Mouse (Mus musculus): ENCODE measurements at regions not wholly inside any gene's neighbourhood (a gene's known extent, or its start where the extent isn't known, plus 50 kb on each side); places are given as distances from the start of the nearest gene placed in this dataset.

DNA sequence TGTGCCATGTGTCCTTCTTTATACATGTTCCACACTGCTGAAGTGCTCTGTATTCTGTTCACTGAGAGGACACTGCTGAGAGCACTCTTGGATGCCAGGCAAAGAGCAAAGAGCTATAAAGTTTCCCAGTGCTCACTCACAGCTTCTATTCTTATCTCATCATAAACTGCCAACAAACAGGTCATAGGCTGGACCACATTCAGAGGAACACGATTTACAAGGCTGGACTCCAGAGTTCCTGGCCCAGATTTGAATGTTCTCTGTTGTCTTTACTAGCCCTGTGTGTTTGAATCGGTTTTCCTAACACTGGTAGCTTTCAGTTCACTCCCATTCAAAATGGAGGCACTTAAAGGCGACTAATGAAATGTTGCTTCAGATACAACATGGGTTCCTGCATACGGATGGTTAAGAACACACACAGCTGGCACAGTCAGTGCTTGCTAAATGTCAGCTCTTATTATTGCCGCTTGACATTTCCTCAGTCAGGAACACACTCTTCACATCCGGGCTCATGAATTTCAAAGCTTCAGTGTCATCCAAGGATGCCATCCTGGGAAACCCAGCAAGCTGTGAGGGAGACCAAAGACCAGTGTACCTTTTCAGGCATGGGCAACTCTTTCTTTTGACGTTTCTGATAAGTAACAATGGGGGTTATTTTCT lies 1203.8 kb downstream of the Gsdmc2 start:
- POLR2A ChIA-PET, result interaction anchor here (0.6 kb wide), 1 partner anchor 1091 kb away, joined by 4 read pairs; no protein-coding TSS in a partner anchor
- no peaks in the 10 kb centered on the region for H3K27me3 ChIP-seq
- DNase-seq (ENCODE audit: low read depth, low spot score) (no peak), ATAC-seq (no peak)
- TF ChIP-seq CTCF (IDR thresholded peaks at IDR 0.05), result no peak
- in situ Hi-C loops (cut with MboI; ENCODE audit: low pct_unique_long_range_greater_than_20kb), result no loop called here
- CTCF ChIA-PET, result interaction anchor here (1.6 kb wide), 1 partner anchor 10 kb away, joined by 4 read pairs; no protein-coding TSS in a partner anchor

DNA sequence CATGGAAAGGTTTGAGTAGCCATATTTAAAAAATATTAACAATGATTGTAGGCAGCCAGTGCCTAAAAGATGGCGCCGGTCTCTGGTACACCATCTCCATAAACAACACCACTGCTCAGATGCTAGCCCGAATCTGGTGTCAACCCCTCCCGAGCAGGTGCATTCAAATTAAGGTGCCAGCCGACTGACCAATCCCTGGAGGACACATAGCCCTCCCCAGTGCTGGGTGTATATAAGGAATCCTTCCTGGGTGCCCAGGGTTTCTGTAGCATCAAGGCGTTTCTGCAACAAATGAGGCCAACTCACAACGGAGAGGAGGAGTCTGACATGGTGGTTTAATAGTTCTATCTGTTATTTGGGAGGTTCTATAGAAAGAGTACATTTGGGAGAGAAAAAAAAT lies 1219.6 kb downstream of the Gsdmc2 start:
- POLR2A ChIA-PET, result no interaction called here
- no peak for TF ChIP-seq CTCF (IDR thresholded peaks at IDR 0.05)
- CTCF ChIA-PET, result no interaction called here
- no peaks in the 10 kb centered on the region for H3K27me3 ChIP-seq
- in situ Hi-C loops (cut with MboI; ENCODE audit: low pct_unique_long_range_greater_than_20kb), result no loop called here
- ATAC-seq, result no peak
- no peak for DNase-seq (ENCODE audit: low read depth, low spot score)

GRCm38 (mm10) chr15:62616042-62616441 lies 1228.9 kb downstream of the Gsdmc2 start:
- no peak for TF ChIP-seq CTCF (IDR thresholded peaks at IDR 0.05)
- no peaks in the 10 kb centered on the region for H3K27me3 ChIP-seq
- POLR2A ChIA-PET, result no interaction called here
- CTCF ChIA-PET, result interaction anchor here (1.1 to 1.2 kb wide), 2 partner anchors 26 to 91 kb away, joined by 3 to 4 read pairs; no protein-coding TSS in a partner anchor
- no peak for DNase-seq (ENCODE audit: low read depth, low spot score)
- in situ Hi-C loops (cut with MboI; ENCODE audit: low pct_unique_long_range_greater_than_20kb), result no loop called here
- no peak for ATAC-seq

- H3K27me3 ChIP-seq, result no peaks in the 10 kb centered on the region
- in situ Hi-C loops (cut with MboI; ENCODE audit: low pct_unique_long_range_greater_than_20kb), result no loop called here
- no peak for TF ChIP-seq CTCF (IDR thresholded peaks at IDR 0.05)
- no peak for ATAC-seq
- POLR2A ChIA-PET, result no interaction called here
- DNase-seq (ENCODE audit: low read depth, low spot score), result no peak
- CTCF ChIA-PET, result interaction anchor here (1.7 kb wide), 1 partner anchor 9 kb away, joined by 6 read pairs; no protein-coding TSS in a partner anchor
These were observed 1248.2 kb downstream of the Gsdmc2 start for GRCm38 (mm10) chr15:62596735-62597134.

- ChIA-PET CTCF (interaction anchor here (1.6 to 2.0 kb wide), 3 partner anchors 8 to 27 kb away, joined by 4 to 6 read pairs (median 6); no protein-coding TSS in a partner anchor), POLR2A (interaction anchor here (0.6 kb wide), 1 partner anchor 798 kb away, joined by 3 read pairs; no protein-coding TSS in a partner anchor)
- no peaks in the 10 kb centered on the region for H3K27me3 ChIP-seq
- ATAC-seq (no peak), DNase-seq (ENCODE audit: low read depth, low spot score) (no peak)
- in situ Hi-C loops (cut with MboI; ENCODE audit: low pct_unique_long_range_greater_than_20kb), result no loop called here
- no peak for TF ChIP-seq CTCF (IDR thresholded peaks at IDR 0.05)
These were observed 1256.4 kb downstream of the Gsdmc2 start for GRCm38 (mm10) chr15:62588580-62588979.

DNA sequence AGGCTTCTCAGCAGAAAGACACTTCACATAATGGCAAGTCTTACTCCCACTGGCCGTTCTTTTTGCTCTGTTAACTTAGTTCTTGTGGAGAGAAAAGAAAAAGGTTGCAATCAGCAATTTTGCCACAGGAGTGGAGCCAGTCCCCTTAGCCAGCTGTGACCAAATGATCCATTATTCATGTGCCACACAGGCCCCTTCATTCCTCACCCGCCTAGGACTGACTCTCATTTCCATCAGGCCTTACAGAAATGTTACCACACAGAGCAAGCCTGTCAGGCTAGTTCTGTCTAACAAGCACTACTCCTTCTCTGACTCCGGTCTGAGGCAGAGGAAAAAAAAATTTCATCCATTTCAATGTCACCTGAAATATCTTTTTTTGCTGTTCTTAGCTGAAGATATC lies 1266.2 kb downstream of the Gsdmc2 start:
- POLR2A ChIA-PET, result interaction anchor here (1.6 kb wide), 1 partner anchor 78 kb away, joined by 5 read pairs; no protein-coding TSS in a partner anchor
- CTCF ChIA-PET, result no interaction called here
- no peak for DNase-seq (ENCODE audit: low read depth, low spot score)
- no peaks in the 10 kb centered on the region for H3K27me3 ChIP-seq
- no peak for TF ChIP-seq CTCF (IDR thresholded peaks at IDR 0.05)
- ATAC-seq, result no peak
- in situ Hi-C loops (cut with MboI; ENCODE audit: low pct_unique_long_range_greater_than_20kb), result no loop called here

GRCm38 (mm10) chr15:62575791-62576190 lies 1269.2 kb downstream of the Gsdmc2 start:
- ATAC-seq, result no peak
- TF ChIP-seq CTCF (IDR thresholded peaks at IDR 0.05), result no peak
- in situ Hi-C loops (cut with MboI; ENCODE audit: low pct_unique_long_range_greater_than_20kb), result no loop called here
- CTCF ChIA-PET, result interaction anchor here (1.6 kb wide), 1 partner anchor 10 kb away, joined by 3 read pairs; no protein-coding TSS in a partner anchor
- POLR2A ChIA-PET, result no interaction called here
- H3K27me3 ChIP-seq, result no peaks in the 10 kb centered on the region
- no peak for DNase-seq (ENCODE audit: low read depth, low spot score)

DNA sequence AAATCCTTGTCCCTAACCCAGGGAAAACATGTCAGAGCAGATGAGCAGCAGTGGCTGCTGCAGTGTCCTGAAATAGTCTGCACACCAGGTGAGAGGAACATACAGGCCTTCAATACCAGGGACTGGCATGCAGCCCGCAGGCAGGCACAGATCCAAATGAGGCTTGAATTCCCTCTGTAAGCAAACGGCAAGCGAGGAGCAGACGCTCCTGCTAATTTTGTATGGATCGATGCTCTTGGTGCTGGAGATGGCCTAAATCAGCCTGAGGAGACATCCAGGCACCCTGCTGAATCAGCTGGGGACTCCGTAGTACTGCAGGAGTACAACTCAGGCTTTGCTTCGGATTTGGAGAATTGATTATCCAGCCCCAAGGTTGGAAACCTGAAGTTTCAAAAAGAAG lies 1273.2 kb downstream of the Gsdmc2 start:
- H3K27me3 ChIP-seq, result no peaks in the 10 kb centered on the region
- no peak for ATAC-seq
- ChIA-PET CTCF (no interaction called here), POLR2A (no interaction called here)
- in situ Hi-C loops (cut with MboI; ENCODE audit: low pct_unique_long_range_greater_than_20kb), result no loop called here
- no peak for DNase-seq (ENCODE audit: low read depth, low spot score)
- TF ChIP-seq CTCF (IDR thresholded peaks at IDR 0.05), result no peak

DNA sequence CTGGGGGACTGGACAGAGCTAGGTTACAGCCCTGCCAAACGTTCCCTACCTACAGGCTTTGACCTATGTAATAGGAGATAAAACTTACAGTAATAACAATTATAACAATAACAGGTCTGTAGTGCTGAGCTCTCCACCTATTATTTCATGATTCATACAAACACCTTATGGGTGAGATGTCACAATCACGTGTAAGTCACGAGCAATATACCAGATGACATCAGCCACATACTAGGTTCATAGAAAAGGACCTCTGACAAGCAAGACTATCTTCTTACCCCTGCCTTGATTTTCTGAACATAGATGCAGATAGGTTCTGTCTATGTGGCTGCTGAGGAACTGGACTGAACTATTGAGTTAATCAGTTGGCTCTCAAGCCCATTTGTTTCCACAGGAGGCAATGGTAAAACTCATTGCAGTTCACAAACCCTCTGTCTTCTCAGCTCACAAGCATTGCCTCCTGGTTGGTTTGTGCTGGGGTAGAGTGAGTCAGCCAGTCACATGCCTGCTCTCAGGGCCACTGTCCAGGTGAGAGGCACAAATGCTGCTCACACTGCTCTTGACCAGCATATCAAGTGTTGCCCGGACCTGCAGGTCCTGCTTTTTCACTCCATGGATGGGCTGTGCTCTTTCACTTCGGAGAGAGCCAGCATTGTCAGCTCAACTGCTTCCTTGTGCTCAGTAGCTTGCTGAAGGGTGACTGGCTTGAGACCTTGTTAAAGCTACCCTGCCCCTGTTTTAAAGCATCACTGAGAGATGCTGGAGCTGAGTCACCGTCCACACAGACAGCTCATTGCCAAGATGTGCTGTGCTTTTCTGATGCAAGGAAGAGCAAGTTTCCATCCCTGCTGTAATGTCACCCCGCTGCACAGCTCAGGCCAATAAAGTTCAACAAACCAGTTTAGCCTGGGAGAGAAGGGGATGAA lies 1275.9 kb downstream of the Gsdmc2 start:
- no peak for TF ChIP-seq CTCF (IDR thresholded peaks at IDR 0.05)
- no peaks in the 10 kb centered on the region for H3K27me3 ChIP-seq
- in situ Hi-C loops (cut with MboI; ENCODE audit: low pct_unique_long_range_greater_than_20kb), result no loop called here
- DNase-seq (ENCODE audit: low read depth, low spot score), result no peak
- ChIA-PET CTCF (interaction anchor here (1.2 to 1.6 kb wide), 2 partner anchors 9 to 11 kb away, joined by 3 to 4 read pairs; no protein-coding TSS in a partner anchor), POLR2A (interaction anchor here (0.5 kb wide), 1 partner anchor 20 kb away, joined by 3 read pairs; no protein-coding TSS in a partner anchor)
- ATAC-seq, result peak; percentile 60

DNA sequence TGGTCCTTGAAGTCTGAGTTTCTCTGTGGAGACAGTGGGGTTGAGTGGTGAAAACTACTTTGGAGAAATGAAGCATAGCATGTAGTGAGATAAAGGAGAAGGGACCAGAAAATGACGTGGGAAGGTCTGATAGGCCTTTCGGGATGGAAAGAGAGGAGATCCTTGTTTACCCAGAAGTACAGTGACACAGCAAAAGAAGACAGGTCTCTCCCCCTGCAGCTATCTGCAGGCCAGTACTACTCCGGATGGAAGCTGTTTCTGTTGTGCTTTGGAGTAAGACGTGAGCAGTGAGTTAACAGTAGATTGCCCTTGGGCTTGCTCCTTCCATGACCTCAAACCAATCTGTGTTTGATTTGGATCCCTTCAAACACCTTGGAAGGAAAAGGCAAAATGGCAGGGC lies 1277.5 kb downstream of the Gsdmc2 start:
- DNase-seq (ENCODE audit: low read depth, low spot score), result no peak
- ChIA-PET CTCF (interaction anchor here (1.0 kb wide), 1 partner anchor 23 kb away, joined by 4 read pairs; no protein-coding TSS in a partner anchor), POLR2A (interaction anchor here (0.6 kb wide), 1 partner anchor 138 kb away, joined by 3 read pairs; no protein-coding TSS in a partner anchor)
- H3K27me3 ChIP-seq, result no peaks in the 10 kb centered on the region
- in situ Hi-C loops (cut with MboI; ENCODE audit: low pct_unique_long_range_greater_than_20kb), result no loop called here
- TF ChIP-seq CTCF (IDR thresholded peaks at IDR 0.05), result no peak
- ATAC-seq, result no peak

Measured in Patski (cell line).